Mouse (Mus musculus): ENCODE results near the gene Ddi2. TPM values are rescaled to one million over a fixed set of nuclear protein-coding genes. Genes with fewer than 3 reads are reported as not detected.

Ddi2 gene
- polyA plus RNA-seq, 1 experiment from 2014 or later: 21.7 TPM

DNA sequence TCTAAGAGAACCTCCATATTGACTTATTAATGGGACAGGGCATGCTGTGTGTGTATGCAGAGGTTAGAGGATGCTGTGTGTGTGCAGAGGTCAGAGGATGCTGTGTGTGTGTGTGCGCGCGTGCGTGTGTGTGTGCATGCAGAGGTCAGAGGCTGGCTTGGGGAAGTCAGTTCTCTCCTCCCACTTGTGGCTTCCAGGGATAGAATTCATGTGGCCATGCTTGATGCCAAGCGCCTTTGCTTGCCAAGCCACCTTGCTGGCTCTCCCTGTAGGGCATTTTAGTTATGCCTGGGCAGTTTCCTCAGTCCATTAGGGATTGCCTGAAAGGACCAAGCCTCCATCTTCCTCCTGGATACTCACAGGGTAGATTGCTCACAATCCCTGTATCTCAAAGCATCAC, 86.5 kb downstream of the Ddi2 start:
- Histone ChIP-seq H3K9me3 (ENCODE audit: low read length) (no peaks in the 10 kb centered on the region), H3K4me1 (ENCODE audit: insufficient read depth) (no peaks in the 10 kb centered on the region), H3K4me2 (ENCODE audit: low read depth, low read length) (no peak overlapping the region), H3K27ac (ENCODE audit: low read depth) (no peak overlapping the region), H3K36me3 (replicated peaks; ENCODE audit: insufficient read depth, low read length) (peaks cover 31% of the 10 kb centered on the region), H3K27me3 (ENCODE audit: insufficient read depth, low read length) (no peaks in the 10 kb centered on the region), H3K9ac (replicated peaks) (no peak overlapping the region), H3K4me3 (ENCODE audit: low read depth, low read length) (no peak overlapping the region)
- ATAC-seq (no peak), DNase-seq (no peak)
- TF ChIP-seq EP300 (IDR thresholded peaks at IDR 0.05; ENCODE audit: low read depth) (no peak), CTCF (IDR thresholded peaks at IDR 0.05; ENCODE audit: low read depth) (no peak)
- 83% methylated on average over 5 of the region's 5 CpGs for WGBS (ENCODE audit: insufficient replicate concordance)

DNA sequence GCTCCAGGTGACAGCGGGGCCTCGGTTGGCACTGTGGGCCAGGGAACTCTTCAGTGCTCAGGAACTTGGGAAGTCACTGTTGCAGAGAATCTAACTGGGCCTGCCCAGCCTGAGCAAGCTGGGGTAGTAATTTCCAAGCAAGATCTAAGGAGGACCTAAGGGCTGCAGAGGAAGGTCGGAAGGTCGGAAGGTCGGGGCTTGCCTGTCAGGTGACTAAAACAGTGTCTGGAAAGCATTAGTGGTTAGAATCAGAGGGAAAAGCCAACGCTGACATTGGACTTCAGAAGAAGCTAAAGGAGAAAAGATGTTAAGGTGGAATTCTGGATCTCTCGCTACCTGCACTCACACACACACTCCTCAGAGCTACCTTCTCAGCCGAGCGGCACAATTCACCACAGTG, 87.2 kb downstream of the Ddi2 start:
- Histone ChIP-seq H3K4me3 (ENCODE audit: low read depth, low read length) (no peak overlapping the region), H3K27me3 (ENCODE audit: insufficient read depth, low read length) (no peaks in the 10 kb centered on the region), H3K36me3 (replicated peaks; ENCODE audit: insufficient read depth, low read length) (peaks cover 32% of the 10 kb centered on the region), H3K9me3 (ENCODE audit: low read length) (no peaks in the 10 kb centered on the region), H3K4me1 (ENCODE audit: insufficient read depth) (no peaks in the 10 kb centered on the region), H3K4me2 (ENCODE audit: low read depth, low read length) (no peak overlapping the region), H3K27ac (ENCODE audit: low read depth) (no peak overlapping the region), H3K9ac (replicated peaks) (no peak overlapping the region)
- TF ChIP-seq CTCF (IDR thresholded peaks at IDR 0.05; ENCODE audit: low read depth) (no peak), EP300 (IDR thresholded peaks at IDR 0.05; ENCODE audit: low read depth) (no peak)
- ATAC-seq: no peak
- DNase-seq: no peak
- 77% methylated on average over 9 of the region's 9 CpGs for WGBS (ENCODE audit: insufficient replicate concordance)

DNA sequence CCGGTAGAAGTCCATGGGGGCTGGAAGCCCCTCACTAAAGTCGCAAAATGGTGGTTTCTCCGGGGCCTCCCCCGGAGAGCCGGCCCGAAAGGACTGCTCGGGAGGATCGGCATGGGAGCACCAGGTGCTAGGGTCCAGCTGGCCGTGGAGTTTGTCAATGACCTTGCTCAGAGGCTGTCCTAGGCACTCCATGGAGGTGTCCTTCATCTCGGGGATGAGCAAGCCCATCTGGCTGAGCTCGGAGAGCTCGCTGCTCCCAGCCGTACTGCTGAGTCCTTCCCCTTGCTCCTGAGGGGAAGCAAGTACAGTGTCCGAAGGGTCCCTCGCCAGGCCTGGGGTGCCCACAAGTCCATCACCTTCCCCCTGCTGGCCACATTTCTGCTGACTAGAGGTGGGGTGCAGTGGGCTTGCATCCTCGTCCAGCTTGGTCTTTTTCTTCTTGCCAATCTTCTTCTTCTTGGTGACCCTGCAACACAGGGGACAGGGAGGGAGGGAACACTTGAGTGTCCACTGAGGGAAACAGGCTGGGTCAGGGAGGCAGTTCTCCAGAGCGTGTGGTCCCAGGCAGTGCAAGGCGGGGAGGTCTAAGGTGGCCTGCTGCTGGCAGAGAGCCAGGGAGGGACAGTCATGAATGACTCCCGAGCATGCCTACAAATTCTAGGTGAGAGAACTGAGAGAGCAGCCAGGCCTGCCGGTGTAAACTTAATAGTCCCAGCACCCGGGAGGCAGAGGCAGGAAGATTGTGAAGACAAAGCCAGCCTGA, 90.9 kb downstream of the Ddi2 start:
- no peaks in the 10 kb centered on the region for H3K4me1 ChIP-seq (ENCODE audit: insufficient read depth)
- H3K9me3 ChIP-seq (ENCODE audit: low read length): no peaks in the 10 kb centered on the region
- DNase-seq (no peak), ATAC-seq (no peak)
- H3K9ac ChIP-seq (replicated peaks): no peak overlapping the region
- no peak overlapping the region for H3K4me3 ChIP-seq (ENCODE audit: low read depth, low read length)
- TF ChIP-seq CTCF (IDR thresholded peaks at IDR 0.05; ENCODE audit: low read depth) (no peak), EP300 (IDR thresholded peaks at IDR 0.05; ENCODE audit: low read depth) (no peak)
- peaks cover 54% of the 10 kb centered on the region for H3K36me3 ChIP-seq (replicated peaks; ENCODE audit: insufficient read depth, low read length)
- 84% methylated on average over 21 of the region's 21 CpGs for WGBS (ENCODE audit: insufficient replicate concordance)
- H3K4me2 ChIP-seq (ENCODE audit: low read depth, low read length): no peak overlapping the region
- no peak overlapping the region for H3K27ac ChIP-seq (ENCODE audit: low read depth)
- H3K27me3 ChIP-seq (ENCODE audit: insufficient read depth, low read length): no peaks in the 10 kb centered on the region

DNA sequence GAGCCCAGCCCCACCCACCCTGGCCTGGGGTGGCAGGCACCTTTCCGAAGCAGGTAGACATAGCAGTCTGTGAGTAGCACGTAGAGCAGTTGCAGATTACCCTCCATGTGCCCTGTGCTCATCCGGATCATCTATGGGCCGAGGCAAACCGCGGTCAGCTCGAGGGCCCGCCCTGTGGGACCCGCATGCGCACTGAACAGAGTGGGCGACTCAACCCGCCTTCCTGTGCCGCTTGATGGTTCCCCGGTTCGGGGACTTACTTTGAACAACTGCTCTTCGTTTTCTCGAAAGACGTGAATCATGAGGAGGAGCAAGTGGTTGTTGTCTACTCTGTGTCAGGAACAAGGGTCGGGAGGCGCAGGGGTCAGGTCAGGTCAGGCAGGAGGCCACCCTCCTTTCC, 92.0 kb downstream of the Ddi2 start:
- no peaks in the 10 kb centered on the region for H3K9me3 ChIP-seq (ENCODE audit: low read length)
- TF ChIP-seq CTCF (IDR thresholded peaks at IDR 0.05; ENCODE audit: low read depth) (no peak), EP300 (IDR thresholded peaks at IDR 0.05; ENCODE audit: low read depth) (no peak)
- H3K4me3 ChIP-seq (ENCODE audit: low read depth, low read length): no peak overlapping the region
- peaks cover 51% of the 10 kb centered on the region for H3K36me3 ChIP-seq (replicated peaks; ENCODE audit: insufficient read depth, low read length)
- no peaks in the 10 kb centered on the region for H3K4me1 ChIP-seq (ENCODE audit: insufficient read depth)
- DNase-seq (no peak), ATAC-seq (no peak)
- no peaks in the 10 kb centered on the region for H3K27me3 ChIP-seq (ENCODE audit: insufficient read depth, low read length)
- H3K4me2 ChIP-seq (ENCODE audit: low read depth, low read length): no peak overlapping the region
- H3K27ac ChIP-seq (ENCODE audit: low read depth): no peak overlapping the region
- WGBS (ENCODE audit: insufficient replicate concordance): 90% methylated on average over 20 of the region's 20 CpGs
- H3K9ac ChIP-seq (replicated peaks): no peak overlapping the region

DNA sequence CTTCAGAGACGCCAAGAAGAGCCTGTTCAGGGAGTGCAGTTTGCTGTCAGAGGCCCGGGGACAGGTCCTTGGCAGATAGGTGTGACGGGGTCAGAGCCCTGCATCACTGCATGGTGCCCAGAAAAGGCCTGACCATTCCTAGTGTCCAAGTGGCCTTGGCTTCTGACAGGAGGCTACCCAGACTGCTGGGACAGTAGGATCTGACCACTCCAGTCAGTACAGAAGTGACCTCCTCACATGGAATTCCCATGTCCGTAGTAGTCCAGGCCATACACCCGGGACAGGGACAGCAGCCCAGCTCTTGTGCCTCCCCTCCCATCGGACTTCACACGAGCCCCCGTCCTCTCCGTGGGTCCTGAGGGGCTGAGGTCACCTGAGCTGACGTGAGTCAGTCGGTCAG, 93.2 kb downstream of the Ddi2 start:
- Histone ChIP-seq H3K4me3 (ENCODE audit: low read depth, low read length) (no peak overlapping the region), H3K4me2 (ENCODE audit: low read depth, low read length) (no peak overlapping the region), H3K27ac (ENCODE audit: low read depth) (no peak overlapping the region), H3K27me3 (ENCODE audit: insufficient read depth, low read length) (no peaks in the 10 kb centered on the region), H3K9ac (replicated peaks) (no peak overlapping the region), H3K9me3 (ENCODE audit: low read length) (no peaks in the 10 kb centered on the region), H3K36me3 (replicated peaks; ENCODE audit: insufficient read depth, low read length) (peaks cover 55% of the 10 kb centered on the region), H3K4me1 (ENCODE audit: insufficient read depth) (0 out of 2 replicates have a peak, but pooled peaks cover 3% of the 10 kb centered on the region)
- ATAC-seq (no peak), DNase-seq (no peak)
- no peak for TF ChIP-seq CTCF (IDR thresholded peaks at IDR 0.05; ENCODE audit: low read depth)
- no peak for TF ChIP-seq EP300 (IDR thresholded peaks at IDR 0.05; ENCODE audit: low read depth)
- WGBS (ENCODE audit: insufficient replicate concordance): 90% methylated on average over 11 of the region's 11 CpGs

DNA sequence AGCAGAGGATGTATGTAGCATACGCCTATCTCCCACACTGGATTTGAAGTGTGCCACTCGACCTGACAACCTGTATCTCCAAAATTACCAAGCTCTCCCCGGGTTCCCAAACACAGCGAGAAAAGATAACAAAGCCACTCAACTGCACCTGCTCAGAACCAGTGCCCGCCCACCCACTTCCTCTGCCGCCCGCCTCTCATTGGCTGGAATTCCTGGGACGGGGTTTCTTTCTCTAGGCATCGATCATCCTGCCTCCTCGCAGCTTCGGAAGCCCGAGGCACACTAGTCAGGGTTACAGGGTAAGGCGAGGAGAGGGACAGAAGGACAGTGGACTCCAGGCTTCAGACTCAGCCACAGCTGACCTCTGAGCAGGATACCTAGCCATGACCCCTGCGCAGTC, 94.6 kb downstream of the Ddi2 start:
- DNase-seq (no peak), ATAC-seq (no peak)
- H3K27me3 ChIP-seq (ENCODE audit: insufficient read depth, low read length): no peaks in the 10 kb centered on the region
- no peak overlapping the region for H3K27ac ChIP-seq (ENCODE audit: low read depth)
- peaks cover 55% of the 10 kb centered on the region for H3K36me3 ChIP-seq (replicated peaks; ENCODE audit: insufficient read depth, low read length)
- H3K9ac ChIP-seq (replicated peaks): no peak overlapping the region
- TF ChIP-seq CTCF (IDR thresholded peaks at IDR 0.05; ENCODE audit: low read depth) (no peak), EP300 (IDR thresholded peaks at IDR 0.05; ENCODE audit: low read depth) (no peak)
- H3K4me3 ChIP-seq (ENCODE audit: low read depth, low read length): no peak overlapping the region
- WGBS (ENCODE audit: insufficient replicate concordance): 79% methylated on average over 14 of the region's 14 CpGs
- no peaks in the 10 kb centered on the region for H3K9me3 ChIP-seq (ENCODE audit: low read length)
- no peak overlapping the region for H3K4me2 ChIP-seq (ENCODE audit: low read depth, low read length)
- H3K4me1 ChIP-seq (ENCODE audit: insufficient read depth): peaks cover 4% of the 10 kb centered on the region; the same call in 1 of the 2 replicates

Other genes with a start within 250 kb of the Ddi2 start
- 2.3 and 3.0 TPM in 2 replicates for gene Spen, start 184.8 kb downstream of the Ddi2 start, polyA plus RNA-seq (2015; fragmentation: Nextera tagmentation; extraction: Ambion mirVana)
- 1.5 and 1.8 TPM in 2 replicates for gene Fblim1, start 117.3 kb downstream of the Ddi2 start, polyA plus RNA-seq (2015; fragmentation: Nextera tagmentation; extraction: Ambion mirVana)
- 17.3 and 17.8 TPM in 2 replicates for gene Tmem82, start 104.8 kb downstream of the Ddi2 start, polyA plus RNA-seq (2015; fragmentation: Nextera tagmentation; extraction: Ambion mirVana)
- 0.40 and 0.76 TPM in 2 replicates for gene Slc25a34, start 99.6 kb downstream of the Ddi2 start, polyA plus RNA-seq (2015; fragmentation: Nextera tagmentation; extraction: Ambion mirVana)
- gene Plekhm2, start 58.5 kb downstream of the Ddi2 start, polyA plus RNA-seq (2015; fragmentation: Nextera tagmentation; extraction: Ambion mirVana): 1.7 TPM in 2 replicates
- gene Rsc1a1, start 37.8 kb downstream of the Ddi2 start, polyA plus RNA-seq (2015; fragmentation: Nextera tagmentation; extraction: Ambion mirVana): not detected in 2 replicates
- gene Agmat, start 23.3 kb upstream of the Ddi2 start, polyA plus RNA-seq (2015; fragmentation: Nextera tagmentation; extraction: Ambion mirVana): 101 and 105 TPM in 2 replicates
- 2.7 TPM in 2 replicates for gene Dnajc16, start 67.5 kb upstream of the Ddi2 start, polyA plus RNA-seq (2015; fragmentation: Nextera tagmentation; extraction: Ambion mirVana)
- 6.3 and 7.4 TPM in 2 replicates for gene Casp9, start 70.2 kb upstream of the Ddi2 start, polyA plus RNA-seq (2015; fragmentation: Nextera tagmentation; extraction: Ambion mirVana)
- 0.61 and 28.3 TPM in 2 replicates for gene Cela2a, start 102.7 kb upstream of the Ddi2 start, polyA plus RNA-seq (2015; fragmentation: Nextera tagmentation; extraction: Ambion mirVana)
- gene Ctrc, start 122.9 kb upstream of the Ddi2 start, polyA plus RNA-seq (2015; fragmentation: Nextera tagmentation; extraction: Ambion mirVana): not detected in 2 replicates
- gene Efhd2, start 151.5 kb upstream of the Ddi2 start, polyA plus RNA-seq (2015; fragmentation: Nextera tagmentation; extraction: Ambion mirVana): 37.1 and 39.9 TPM in 2 replicates

All from liver, postnatal 0 days (tissue).